In genomic region chr11:102106911-102107310, GRCm38 (mm10) we compare ENCODE assay signal across 15 mouse cellular contexts. TPM values are rescaled to one million over a fixed set of nuclear protein-coding genes. Genes with fewer than 3 reads are reported as not detected.
DNase-seq lines count a peak whose midpoint lies in the region; ATAC-seq lines count a peak whose summit lies in the region.
"Had no signal": no experiment of that assay in that cellular context is flagged by ENCODE, and none has a peak within 500 bp of the region (broad histone marks: within the 10 kb centered on the region; RNA-seq: fewer than 3 reads in every experiment).

No protein-coding gene starts in this region.

- peak overlapping the region; percentile 29 for H3K4me2 ChIP-seq in hindbrain, embryonic 13.5 days
- H3K4me2 ChIP-seq in hindbrain, embryonic 14.5 days (replicated peaks) = no peak overlapping the region
- H3K4me2 ChIP-seq in midbrain, embryonic 15.5 days = peak overlapping the region; percentile 13; the same call in 1 of the 2 replicates
- no peak overlapping the region; the same call in 1 of the 2 replicates for H3K4me2 ChIP-seq in midbrain, embryonic 13.5 days (replicated peaks)
- no peak overlapping the region for H3K4me2 ChIP-seq in hindbrain, embryonic 15.5 days
- H3K4me2 ChIP-seq in stomach, embryonic 16.5 days (ENCODE audit: low read depth, low read length) = 0 out of 2 replicates have a peak overlapping the region, but pooled peaks have one; percentile 26

- H3K9ac ChIP-seq in hindbrain, embryonic 13.5 days = no peak overlapping the region
- no peak overlapping the region for H3K9ac ChIP-seq in hindbrain, embryonic 14.5 days
- no peak overlapping the region for H3K9ac ChIP-seq in midbrain, embryonic 15.5 days
- no peak overlapping the region for H3K9ac ChIP-seq in midbrain, embryonic 13.5 days (replicated peaks)
- H3K9ac ChIP-seq in hindbrain, embryonic 15.5 days = no peak overlapping the region
- no peak overlapping the region for H3K9ac ChIP-seq in stomach, embryonic 16.5 days (ENCODE audit: low read length)

- no peaks in the 10 kb centered on the region for H3K36me3 ChIP-seq in hindbrain, embryonic 13.5 days
- H3K36me3 ChIP-seq in hindbrain, embryonic 14.5 days (replicated peaks; ENCODE audit: control insufficient read depth, insufficient read depth) = no peaks in the 10 kb centered on the region
- H3K36me3 ChIP-seq in midbrain, embryonic 15.5 days (replicated peaks) = no peaks in the 10 kb centered on the region
- H3K36me3 ChIP-seq in midbrain, embryonic 13.5 days = no peaks in the 10 kb centered on the region
- no peaks in the 10 kb centered on the region for H3K36me3 ChIP-seq in hindbrain, embryonic 15.5 days
- H3K36me3 ChIP-seq in stomach, embryonic 16.5 days (ENCODE audit: control insufficient read depth, insufficient read depth, low read length) = no peaks in the 10 kb centered on the region

- peaks cover 5% of the 10 kb centered on the region for H3K4me1 ChIP-seq in hindbrain, embryonic 13.5 days (replicated peaks)
- no peaks in the 10 kb centered on the region for H3K4me1 ChIP-seq in hindbrain, embryonic 14.5 days (replicated peaks; ENCODE audit: control insufficient read depth, insufficient read depth, low read length)
- peaks cover 3% of the 10 kb centered on the region; the same call in 1 of the 2 replicates for H3K4me1 ChIP-seq in midbrain, embryonic 15.5 days
- peaks cover 3% of the 10 kb centered on the region; the same call in 1 of the 2 replicates for H3K4me1 ChIP-seq in midbrain, embryonic 13.5 days (replicated peaks)
- peaks cover 8% of the 10 kb centered on the region; the same call in 1 of the 2 replicates for H3K4me1 ChIP-seq in hindbrain, embryonic 15.5 days (replicated peaks)
- 0 out of 2 replicates have a peak, but pooled peaks cover 5% of the 10 kb centered on the region for H3K4me1 ChIP-seq in stomach, embryonic 16.5 days (ENCODE audit: control insufficient read depth, insufficient read depth, low read length)

- ATAC-seq in hindbrain, embryonic 13.5 days (ENCODE audit: low FRiP score) = no peak
- no peak for ATAC-seq in hindbrain, embryonic 14.5 days (ENCODE audit: low FRiP score)
- no peak for ATAC-seq in midbrain, embryonic 15.5 days (replicated peaks)
- ATAC-seq in midbrain, embryonic 13.5 days = no peak
- no peak for ATAC-seq in hindbrain, embryonic 15.5 days (ENCODE audit: low FRiP score, low read depth)
- ATAC-seq in stomach, embryonic 16.5 days (ENCODE audit: insufficient read depth, low FRiP score) = no peak

- peaks cover 91% of the 10 kb centered on the region for H3K27me3 ChIP-seq in hindbrain, embryonic 13.5 days
- peaks cover 64% of the 10 kb centered on the region for H3K27me3 ChIP-seq in hindbrain, embryonic 14.5 days (ENCODE audit: control insufficient read depth, insufficient read depth, low read length)
- peaks cover 64% of the 10 kb centered on the region for H3K27me3 ChIP-seq in midbrain, embryonic 15.5 days (replicated peaks)
- H3K27me3 ChIP-seq in midbrain, embryonic 13.5 days = peaks cover 68% of the 10 kb centered on the region
- peaks cover 57% of the 10 kb centered on the region for H3K27me3 ChIP-seq in hindbrain, embryonic 15.5 days
- H3K27me3 ChIP-seq in stomach, embryonic 16.5 days (ENCODE audit: control insufficient read depth, insufficient read depth, low read length) = peaks cover 44% of the 10 kb centered on the region

- intact Hi-C loops in left cerebral cortex, postnatal 4 days (cut with DNase I) = no loop called here

- H3K4me3 ChIP-seq in hindbrain, embryonic 13.5 days = no peak overlapping the region
- H3K4me3 ChIP-seq in hindbrain, embryonic 14.5 days (replicated peaks; ENCODE audit: low read length) = no peak overlapping the region; the same call in 1 of the 2 replicates
- no peak overlapping the region for H3K4me3 ChIP-seq in midbrain, embryonic 15.5 days
- H3K4me3 ChIP-seq in midbrain, embryonic 13.5 days (replicated peaks) = no peak overlapping the region
- peak overlapping the region; percentile 15; the same call in 1 of the 2 replicates for H3K4me3 ChIP-seq in hindbrain, embryonic 15.5 days
- no peak overlapping the region for H3K4me3 ChIP-seq in stomach, embryonic 16.5 days (replicated peaks; ENCODE audit: low read length)

- 1% methylated on average over 21 of the region's 21 CpGs for WGBS in hindbrain, embryonic 13.5 days
- WGBS in hindbrain, embryonic 14.5 days = 2% methylated on average over 21 of the region's 21 CpGs
- 3% methylated on average over 21 of the region's 21 CpGs for WGBS in midbrain, embryonic 15.5 days
- 2% methylated on average over 21 of the region's 21 CpGs for WGBS in midbrain, embryonic 13.5 days
- 1% methylated on average over 21 of the region's 21 CpGs for WGBS in hindbrain, embryonic 15.5 days
- 1% methylated on average over 21 of the region's 21 CpGs for WGBS in stomach, embryonic 16.5 days

- DNase-seq in hindbrain, embryonic 14.5 days (ENCODE audit: low spot score) = no peak
- no peak for DNase-seq in left cerebral cortex, postnatal 4 days
- no peak for DNase-seq in urinary bladder, postnatal 10 days (ENCODE audit: low spot score)
- DNase-seq: layer of hippocampus, postnatal 36 days had no signal

- H3K9me3 ChIP-seq in hindbrain, embryonic 13.5 days = no peaks in the 10 kb centered on the region
- H3K9me3 ChIP-seq in hindbrain, embryonic 14.5 days (ENCODE audit: control insufficient read depth, low read length) = no peaks in the 10 kb centered on the region
- H3K9me3 ChIP-seq in midbrain, embryonic 15.5 days = no peaks in the 10 kb centered on the region
- no peaks in the 10 kb centered on the region for H3K9me3 ChIP-seq in midbrain, embryonic 13.5 days
- H3K9me3 ChIP-seq in hindbrain, embryonic 15.5 days = no peaks in the 10 kb centered on the region
- no peaks in the 10 kb centered on the region for H3K9me3 ChIP-seq in stomach, embryonic 16.5 days (replicated peaks; ENCODE audit: control insufficient read depth, low read length)

- H3K27ac ChIP-seq in hindbrain, embryonic 13.5 days = no peak overlapping the region
- no peak overlapping the region for H3K27ac ChIP-seq in hindbrain, embryonic 14.5 days
- H3K27ac ChIP-seq in midbrain, embryonic 15.5 days = no peak overlapping the region
- no peak overlapping the region for H3K27ac ChIP-seq in midbrain, embryonic 13.5 days
- H3K27ac ChIP-seq in hindbrain, embryonic 15.5 days (replicated peaks) = no peak overlapping the region
- no peak overlapping the region for H3K27ac ChIP-seq in stomach, embryonic 16.5 days (ENCODE audit: low read length)
- H3K27ac ChIP-seq: macrophage had no signal

RNA-seq across cellular contexts. Expression of gene Pyy, which starts 0.7 kb away (rescaled TPM):
- 3.3 and 7.5 TPM in 2 replicates for polyA plus RNA-seq in hindbrain, embryonic 13.5 days (2015; fragmentation: Nextera tagmentation; extraction: Ambion mirVana)
- polyA plus RNA-seq in hindbrain, embryonic 14.5 days (2014; fragmentation: Nextera tagmentation; extraction: Ambion mirVana) = 4.3 and 4.4 TPM in 2 replicates
- polyA plus RNA-seq in midbrain, embryonic 15.5 days (2015; fragmentation: Nextera tagmentation; extraction: Ambion mirVana) = not detected in 2 replicates
- not detected in 2 replicates for polyA plus RNA-seq in midbrain, embryonic 13.5 days (2015; fragmentation: Nextera tagmentation; extraction: Ambion mirVana)
- polyA plus RNA-seq in hindbrain, embryonic 15.5 days (2015; fragmentation: Nextera tagmentation; extraction: Ambion mirVana) = 3.7 and 5.2 TPM in 2 replicates
- polyA plus RNA-seq in stomach, embryonic 16.5 days (2015; fragmentation: Nextera tagmentation; extraction: Ambion mirVana) = 40.5 and 56.0 TPM in 2 replicates
- total RNA-seq in left cerebral cortex, postnatal 4 days (2021) = not detected
- total RNA-seq: adrenal gland, adult 18-20 months; layer of hippocampus, postnatal 36 days; MEL had no signal
- polyA plus RNA-seq: heart, embryonic 16.5 days; macrophage; neural tube, embryonic 14.5 days had no signal

RNA-seq across cellular contexts. Expression of gene Ppy, which starts 5.8 kb away (rescaled TPM):
- not detected in 2 replicates for polyA plus RNA-seq in hindbrain, embryonic 13.5 days (2015; fragmentation: Nextera tagmentation; extraction: Ambion mirVana)
- not detected in 2 replicates for polyA plus RNA-seq in hindbrain, embryonic 14.5 days (2014; fragmentation: Nextera tagmentation; extraction: Ambion mirVana)
- not detected in 2 replicates for polyA plus RNA-seq in midbrain, embryonic 15.5 days (2015; fragmentation: Nextera tagmentation; extraction: Ambion mirVana)
- polyA plus RNA-seq in midbrain, embryonic 13.5 days (2015; fragmentation: Nextera tagmentation; extraction: Ambion mirVana) = not detected in 2 replicates
- not detected in 2 replicates for polyA plus RNA-seq in hindbrain, embryonic 15.5 days (2015; fragmentation: Nextera tagmentation; extraction: Ambion mirVana)
- 6.0 and 6.7 TPM in 2 replicates for polyA plus RNA-seq in stomach, embryonic 16.5 days (2015; fragmentation: Nextera tagmentation; extraction: Ambion mirVana)
- total RNA-seq in left cerebral cortex, postnatal 4 days (2021) = not detected
- total RNA-seq: adrenal gland, adult 18-20 months; layer of hippocampus, postnatal 36 days; MEL had no signal
- polyA plus RNA-seq: heart, embryonic 16.5 days; macrophage; neural tube, embryonic 14.5 days; small intestine, adult 2 months had no signal

RNA-seq across cellular contexts. Expression of gene Mpp2, which starts 18.6 kb away (rescaled TPM):
- polyA plus RNA-seq in hindbrain, embryonic 13.5 days (2015; fragmentation: Nextera tagmentation; extraction: Ambion mirVana) = 24.1 and 24.9 TPM in 2 replicates
- 24.3 and 24.6 TPM in 2 replicates for polyA plus RNA-seq in hindbrain, embryonic 14.5 days (2014; fragmentation: Nextera tagmentation; extraction: Ambion mirVana)
- polyA plus RNA-seq in midbrain, embryonic 15.5 days (2015; fragmentation: Nextera tagmentation; extraction: Ambion mirVana) = 33.4 and 36.4 TPM in 2 replicates
- polyA plus RNA-seq in midbrain, embryonic 13.5 days (2015; fragmentation: Nextera tagmentation; extraction: Ambion mirVana) = 24.5 and 26.7 TPM in 2 replicates
- polyA plus RNA-seq in hindbrain, embryonic 15.5 days (2015; fragmentation: Nextera tagmentation; extraction: Ambion mirVana) = 30.5 and 34.6 TPM in 2 replicates
- polyA plus RNA-seq in stomach, embryonic 16.5 days (2015; fragmentation: Nextera tagmentation; extraction: Ambion mirVana) = 7.9 and 8.3 TPM in 2 replicates
- total RNA-seq in left cerebral cortex, postnatal 4 days (2021) = 10 to 100 TPM; 39.1 to 45.0 TPM
- polyA plus RNA-seq: macrophage had no signal

RNA-seq across cellular contexts. Expression of gene Nags, which starts 38.4 kb away (rescaled TPM):
- not detected in 2 replicates for polyA plus RNA-seq in hindbrain, embryonic 13.5 days (2015; fragmentation: Nextera tagmentation; extraction: Ambion mirVana)
- polyA plus RNA-seq in hindbrain, embryonic 14.5 days (2014; fragmentation: Nextera tagmentation; extraction: Ambion mirVana) = 0.09 TPM in 1 of 2 replicates, not detected in the other
- polyA plus RNA-seq in midbrain, embryonic 15.5 days (2015; fragmentation: Nextera tagmentation; extraction: Ambion mirVana) = 0.10 and 0.30 TPM in 2 replicates
- polyA plus RNA-seq in midbrain, embryonic 13.5 days (2015; fragmentation: Nextera tagmentation; extraction: Ambion mirVana) = 0.09 TPM in 1 of 2 replicates, not detected in the other
- not detected in 2 replicates for polyA plus RNA-seq in hindbrain, embryonic 15.5 days (2015; fragmentation: Nextera tagmentation; extraction: Ambion mirVana)
- polyA plus RNA-seq in stomach, embryonic 16.5 days (2015; fragmentation: Nextera tagmentation; extraction: Ambion mirVana) = 3.2 and 4.2 TPM in 2 replicates
- total RNA-seq in left cerebral cortex, postnatal 4 days (2021) = under 1 TPM in 1 of 2 experiments, not detected in 1; 0.16 TPM
- total RNA-seq: layer of hippocampus, postnatal 36 days had no signal
- polyA plus RNA-seq: macrophage; neural tube, embryonic 14.5 days had no signal

RNA-seq across cellular contexts. Expression of gene Tmem101, which starts 49.3 kb away (rescaled TPM):
- 37.9 and 38.1 TPM in 2 replicates for polyA plus RNA-seq in hindbrain, embryonic 13.5 days (2015; fragmentation: Nextera tagmentation; extraction: Ambion mirVana)
- 32.7 and 35.0 TPM in 2 replicates for polyA plus RNA-seq in hindbrain, embryonic 14.5 days (2014; fragmentation: Nextera tagmentation; extraction: Ambion mirVana)
- 45.3 and 46.5 TPM in 2 replicates for polyA plus RNA-seq in midbrain, embryonic 15.5 days (2015; fragmentation: Nextera tagmentation; extraction: Ambion mirVana)
- 40.5 and 42.5 TPM in 2 replicates for polyA plus RNA-seq in midbrain, embryonic 13.5 days (2015; fragmentation: Nextera tagmentation; extraction: Ambion mirVana)
- 41.8 and 44.1 TPM in 2 replicates for polyA plus RNA-seq in hindbrain, embryonic 15.5 days (2015; fragmentation: Nextera tagmentation; extraction: Ambion mirVana)
- 27.9 and 29.0 TPM in 2 replicates for polyA plus RNA-seq in stomach, embryonic 16.5 days (2015; fragmentation: Nextera tagmentation; extraction: Ambion mirVana)
- 10 to 100 TPM; 23.8 to 26.4 TPM for total RNA-seq in left cerebral cortex, postnatal 4 days (2021)

Comparison
In these comparisons a context has a peak if more than half of its experiments do, and no peak if none do; other contexts are left out.
1. H3K4me2 ChIP-seq: peak in hindbrain, embryonic 13.5 days (single experiment), midbrain, embryonic 15.5 days (single experiment) and stomach, embryonic 16.5 days (single experiment); none in hindbrain, embryonic 14.5 days (single experiment), midbrain, embryonic 13.5 days (single experiment) and hindbrain, embryonic 15.5 days (single experiment).